Mouse (Mus musculus) limb, embryonic 12.5 days (tissue): Measurements from ENCODE around the gene Atp1a1. TPM values are rescaled to one million over a fixed set of nuclear protein-coding genes. Genes with fewer than 3 reads are reported as not detected.
A peak's percentile ranks its signal among the peaks of the same experiment; 100 is the strongest.

ENCODE experiments used
- ATAC-seq: fragments of 200-750 bp; cut with Nextera tagmentation; 2 replicates; pipeline ENCODE4 v1.8.0; 2017; ENCODE audit warnings: low read depth, moderate TSS enrichment; ENCODE audit not compliant: insufficient number of reproducible peaks, insufficient read depth, low FRiP score, low TSS enrichment
- H3K27ac ChIP-seq: fragments of 300-500 bp; sonication (generic); 2 replicates; pipeline ENCODE4 v1.5.1; 2016; ENCODE audit warnings: mild to moderate bottlenecking, moderate library complexity
- H3K27me3 ChIP-seq: fragments of 300-500 bp; sonication (generic); 2 replicates; pipeline ENCODE4 v1.6.1; 2016; ENCODE audit warnings: mild to moderate bottlenecking, moderate library complexity
- H3K36me3 ChIP-seq: fragments of 300-500 bp; sonication (generic); 2 replicates; pipeline ENCODE4 v1.6.1; 2016; ENCODE audit warnings: mild to moderate bottlenecking, moderate library complexity
- H3K4me1 ChIP-seq: fragments of 300-500 bp; sonication (generic); replicated peaks from 2 replicates; pipeline ENCODE4 v1.6.1; 2016
- H3K4me2 ChIP-seq: fragments of 300-500 bp; sonication (generic); 2 replicates; pipeline ENCODE4 v1.6.1; 2016; ENCODE audit warnings: mild to moderate bottlenecking, moderate library complexity
- H3K4me3 ChIP-seq: fragments of 300-500 bp; sonication (generic); replicated peaks from 2 replicates; pipeline ENCODE4 v1.5.1; 2016; ENCODE audit warnings: mild to moderate bottlenecking
- H3K9ac ChIP-seq: fragments of 300-500 bp; sonication (generic); replicated peaks from 2 replicates; pipeline ENCODE4 v1.6.1; 2016; ENCODE audit warnings: mild to moderate bottlenecking, moderate library complexity
- H3K9me3 ChIP-seq: fragments of 300-500 bp; sonication (generic); 2 replicates; pipeline ENCODE4 v1.6.1; 2016; ENCODE audit warnings: mild to moderate bottlenecking, moderate library complexity
- WGBS: fragments of 180-500 bp; shearing (Covaris S2); methylation state at CpG from one replicate; pipeline ENCODE4 v1.1.7; 2016; 5-methylcytosine and 5-hydroxymethylcytosine counted together
- polyA plus RNA-seq: library from polyadenylated mRNA; unstranded; fragments of >200 nt; fragmentation: Nextera tagmentation; extraction: Ambion mirVana; gene quantifications from 2 replicates; pipeline ENCODE4 v1.2.1, GENCODE M21; 2016

Gene Atp1a1
- polyA plus RNA-seq, 1 experiment from 2014 or later = 67.6 TPM

GRCm38 (mm10) chr3:101570246-101570645 lies 34.2 kb downstream of the Atp1a1 start:
- Histone ChIP-seq H3K4me1 (peaks cover 40% of the 10 kb centered on the region), H3K4me3 (no peak overlapping the region), H3K27me3 (no peaks in the 10 kb centered on the region), H3K4me2 (no peak overlapping the region), H3K9me3 (0 out of 2 replicates have a peak, but pooled peaks cover 11% of the 10 kb centered on the region), H3K9ac (no peak overlapping the region), H3K36me3 (peaks cover 9% of the 10 kb centered on the region), H3K27ac (no peak overlapping the region)
- no peak for ATAC-seq
- 86% methylated on average over 3 of the region's 3 CpGs for WGBS

- H3K9me3 ChIP-seq = 0 out of 2 replicates have a peak, but pooled peaks cover 11% of the 10 kb centered on the region
- H3K4me2 ChIP-seq = no peak overlapping the region
- H3K4me3 ChIP-seq = no peak overlapping the region
- H3K27ac ChIP-seq = no peak overlapping the region
- no peak overlapping the region for H3K9ac ChIP-seq
- no peaks in the 10 kb centered on the region for H3K27me3 ChIP-seq
- no peaks in the 10 kb centered on the region for H3K36me3 ChIP-seq
- WGBS = 87% methylated on average over 4 of the region's 4 CpGs
- H3K4me1 ChIP-seq = peaks cover 28% of the 10 kb centered on the region
- no peak for ATAC-seq
Measured at GRCm38 (mm10) chr3:101568627-101569026, 35.9 kb downstream of the Atp1a1 start.

- no peak for ATAC-seq
- Histone ChIP-seq H3K27ac (no peak overlapping the region), H3K9ac (no peak overlapping the region), H3K4me3 (no peak overlapping the region), H3K27me3 (no peaks in the 10 kb centered on the region), H3K36me3 (no peaks in the 10 kb centered on the region), H3K9me3 (no peaks in the 10 kb centered on the region), H3K4me2 (no peak overlapping the region), H3K4me1 (peaks cover 5% of the 10 kb centered on the region; the same call in 1 of the 2 replicates)
- 98% methylated on average over 2 of the region's 2 CpGs for WGBS
Measured at GRCm38 (mm10) chr3:101564011-101564410, 40.5 kb downstream of the Atp1a1 start.

GRCm38 (mm10) chr3:101562510-101563209 lies 41.8 kb downstream of the Atp1a1 start:
- H3K4me3 ChIP-seq = no peak overlapping the region
- H3K9ac ChIP-seq = no peak overlapping the region
- no peaks in the 10 kb centered on the region for H3K36me3 ChIP-seq
- H3K4me2 ChIP-seq = no peak overlapping the region
- H3K27ac ChIP-seq = no peak overlapping the region
- 51% methylated on average over 10 of the region's 10 CpGs for WGBS
- H3K27me3 ChIP-seq = no peaks in the 10 kb centered on the region
- no peaks in the 10 kb centered on the region for H3K9me3 ChIP-seq
- ATAC-seq = no peak
- peaks cover 5% of the 10 kb centered on the region; the same call in 1 of the 2 replicates for H3K4me1 ChIP-seq

- Histone ChIP-seq H3K27ac (no peak overlapping the region), H3K9ac (no peak overlapping the region), H3K9me3 (no peaks in the 10 kb centered on the region), H3K36me3 (no peaks in the 10 kb centered on the region), H3K4me1 (peaks cover 5% of the 10 kb centered on the region; the same call in 1 of the 2 replicates), H3K4me3 (no peak overlapping the region), H3K4me2 (no peak overlapping the region), H3K27me3 (no peaks in the 10 kb centered on the region)
- 89% methylated on average over 5 of the region's 5 CpGs for WGBS
- ATAC-seq = no peak
Measured at GRCm38 (mm10) chr3:101561948-101562347, 42.5 kb downstream of the Atp1a1 start.

- no peak overlapping the region for H3K27ac ChIP-seq
- H3K9ac ChIP-seq = no peak overlapping the region
- no peaks in the 10 kb centered on the region for H3K27me3 ChIP-seq
- H3K4me1 ChIP-seq = peaks cover 5% of the 10 kb centered on the region; the same call in 1 of the 2 replicates
- no peak overlapping the region for H3K4me3 ChIP-seq
- no peaks in the 10 kb centered on the region for H3K36me3 ChIP-seq
- H3K4me2 ChIP-seq = no peak overlapping the region
- no peaks in the 10 kb centered on the region for H3K9me3 ChIP-seq
- no peak for ATAC-seq
- WGBS = 85% methylated on average over 9 of the region's 9 CpGs
Measured at GRCm38 (mm10) chr3:101560841-101561522, 43.5 kb downstream of the Atp1a1 start.

GRCm38 (mm10) chr3:101556712-101557111 lies 47.8 kb downstream of the Atp1a1 start:
- WGBS = 85% methylated on average over 2 of the region's 2 CpGs
- Histone ChIP-seq H3K27ac (no peak overlapping the region), H3K4me3 (no peak overlapping the region), H3K4me2 (no peak overlapping the region), H3K36me3 (no peaks in the 10 kb centered on the region), H3K27me3 (no peaks in the 10 kb centered on the region), H3K4me1 (0 out of 2 replicates have a peak, but pooled peaks cover 4% of the 10 kb centered on the region), H3K9me3 (no peaks in the 10 kb centered on the region), H3K9ac (no peak overlapping the region)
- no peak for ATAC-seq

- 80% methylated on average over 7 of the region's 7 CpGs for WGBS
- no peak overlapping the region for H3K27ac ChIP-seq
Measured at GRCm38 (mm10) chr3:101552621-101553620, 51.6 kb downstream of the Atp1a1 start.

GRCm38 (mm10) chr3:101551457-101552230 lies 52.8 kb downstream of the Atp1a1 start:
- ATAC-seq = peak; percentile 37; the same call in 1 of the 2 replicates
- no peak overlapping the region for H3K4me3 ChIP-seq
- H3K36me3 ChIP-seq = no peaks in the 10 kb centered on the region
- H3K27me3 ChIP-seq = no peaks in the 10 kb centered on the region
- no peaks in the 10 kb centered on the region for H3K9me3 ChIP-seq
- no peak overlapping the region for H3K27ac ChIP-seq
- 0 out of 2 replicates have a peak overlapping the region, but pooled peaks have one; percentile 7 for H3K4me2 ChIP-seq
- H3K4me1 ChIP-seq = peaks cover 8% of the 10 kb centered on the region; the same call in 1 of the 2 replicates
- no peak overlapping the region for H3K9ac ChIP-seq
- WGBS = 76% methylated on average over 26 of the region's 26 CpGs

More at GRCm38 (mm10) chr3:101552621-101553620, 51.6 kb downstream of the Atp1a1 start:
- H3K4me3 ChIP-seq = no peak overlapping the region
- H3K9me3 ChIP-seq = no peaks in the 10 kb centered on the region
- peaks cover 8% of the 10 kb centered on the region; the same call in 1 of the 2 replicates for H3K4me1 ChIP-seq
- no peak overlapping the region for H3K4me2 ChIP-seq
- ATAC-seq = no peak
- H3K27me3 ChIP-seq = no peaks in the 10 kb centered on the region
- no peaks in the 10 kb centered on the region for H3K36me3 ChIP-seq
- no peak overlapping the region for H3K9ac ChIP-seq

GRCm38 (mm10) chr3:101549749-101550148 lies 54.7 kb downstream of the Atp1a1 start:
- WGBS = 86% methylated on average over 5 of the region's 5 CpGs
- ATAC-seq = no peak
- no peaks in the 10 kb centered on the region for H3K36me3 ChIP-seq
- no peak overlapping the region for H3K4me2 ChIP-seq
- no peak overlapping the region for H3K9ac ChIP-seq
- H3K27me3 ChIP-seq = no peaks in the 10 kb centered on the region
- H3K27ac ChIP-seq = no peak overlapping the region
- no peak overlapping the region for H3K4me3 ChIP-seq
- H3K9me3 ChIP-seq = no peaks in the 10 kb centered on the region
- H3K4me1 ChIP-seq = peaks cover 8% of the 10 kb centered on the region; the same call in 1 of the 2 replicates
